Mouse (Mus musculus): ENCODE measurements around the gene Gskip. TPM values are rescaled to one million over a fixed set of nuclear protein-coding genes. Genes with fewer than 3 reads are reported as not detected.

Gskip gene
- 17.5 and 19.6 TPM in 2 replicates for polyA plus RNA-seq (2012; ENCODE audit: insufficient read depth, insufficient read length, missing spikeins)

DNA sequence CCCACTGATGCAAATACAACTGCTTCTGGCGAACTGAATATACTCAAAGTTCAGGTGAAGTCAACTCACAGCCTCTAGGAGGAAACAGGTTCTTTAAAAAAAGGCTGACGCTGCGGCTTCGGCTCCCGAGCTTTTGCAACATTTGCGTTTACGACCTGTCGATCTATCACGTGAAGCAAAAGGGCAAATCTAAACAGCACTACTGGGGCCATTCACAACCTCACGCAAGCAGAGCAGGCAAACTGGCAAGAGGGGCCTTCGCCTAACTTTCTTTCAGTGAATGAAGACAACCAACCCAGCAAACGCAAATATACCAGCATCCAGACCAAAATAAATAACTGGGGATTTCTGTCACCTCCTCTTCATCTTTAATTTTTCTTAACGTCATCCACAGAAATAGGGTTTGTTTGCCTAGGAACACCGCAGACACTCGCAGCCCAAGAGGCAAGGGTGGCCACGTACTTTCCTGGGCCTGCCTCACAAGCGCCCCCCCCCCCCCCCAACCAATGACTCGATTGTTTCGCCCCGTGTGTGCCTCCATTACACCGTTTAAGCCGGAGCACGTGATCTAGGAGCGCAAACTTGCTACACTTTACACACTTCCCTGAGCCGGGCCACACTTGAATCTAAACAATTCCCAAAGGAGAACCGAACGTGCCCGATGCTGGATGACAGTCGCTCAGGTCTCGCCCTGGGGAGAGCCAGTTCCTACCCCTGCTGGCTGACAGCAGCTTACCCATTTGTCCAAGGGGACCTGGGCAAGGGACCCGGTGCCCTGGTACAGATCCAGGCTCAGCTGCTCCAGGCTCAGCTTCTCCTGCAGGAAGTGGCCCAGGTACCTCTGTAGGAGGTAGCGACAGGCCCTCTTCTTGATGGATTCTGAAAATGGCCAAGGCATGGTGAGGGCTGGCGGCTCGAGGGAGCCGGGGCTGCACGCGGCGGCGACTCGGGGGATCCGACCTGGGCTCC, at the start of gene Gskip:
Gene Gskip (plus strand): TSS at position 897 of the 969 bp plus-strand sequence.
- peaks cover 3% of the 10 kb centered on the region; the same call in 1 of the 2 replicates for H3K4me1 ChIP-seq (ENCODE audit: control insufficient read depth, insufficient read depth, insufficient read length, low read length)
- peak within 1 kb of the TSS; percentile 89 for H3K4me3 ChIP-seq (ENCODE audit: insufficient read depth, low read depth, low read length)

DNA sequence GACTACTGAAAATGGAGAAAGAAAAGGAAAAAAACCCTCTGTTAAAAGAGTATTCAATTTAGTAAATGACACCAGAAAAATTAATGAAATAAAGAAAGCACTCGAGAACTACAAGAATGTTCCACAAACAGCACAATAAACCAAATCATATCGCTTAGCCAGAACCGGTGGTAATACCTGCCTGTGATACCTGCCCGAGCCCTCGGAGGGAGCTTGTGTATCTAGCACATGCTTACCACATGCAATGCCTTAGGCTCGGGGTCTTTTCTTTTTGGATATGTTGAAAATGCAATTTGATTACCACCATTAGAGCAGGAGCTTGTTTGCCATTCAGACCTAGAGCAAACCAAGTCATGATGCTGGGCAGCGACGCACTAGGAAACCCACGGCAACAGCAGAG, 48.1 kb upstream of the Gskip start:
- Histone ChIP-seq H3K4me1 (ENCODE audit: control insufficient read depth, insufficient read depth, insufficient read length, low read length) (no peaks in the 10 kb centered on the region), H3K27ac (replicated peaks; ENCODE audit: low read depth, low read length) (no peak overlapping the region), H3K4me3 (ENCODE audit: insufficient read depth, low read depth, low read length) (no peak overlapping the region)

More for the DNA sequence above, at the start of gene Gskip:
- peak within 1 kb of the TSS; percentile 82 for H3K27ac ChIP-seq (replicated peaks; ENCODE audit: low read depth, low read length)

DNA sequence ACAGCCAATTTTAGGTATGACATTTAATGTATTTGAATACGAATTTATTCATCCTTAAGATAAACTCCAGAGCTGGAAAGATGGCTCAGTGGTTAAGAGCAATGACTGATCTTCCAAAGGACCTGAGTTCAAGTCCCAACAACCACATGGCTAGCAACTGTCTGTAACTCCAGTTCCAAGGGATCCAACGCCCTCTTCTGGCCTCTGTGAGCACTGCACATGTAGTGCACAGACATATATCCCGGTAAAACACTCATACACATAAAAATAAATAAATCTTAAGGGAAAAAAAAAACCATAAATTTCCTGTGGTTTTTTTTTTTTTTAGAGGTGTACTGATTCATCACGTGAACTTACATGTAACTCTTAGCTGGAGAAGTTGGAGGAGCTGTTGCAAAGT, 47.1 kb upstream of the Gskip start:
- Histone ChIP-seq H3K4me3 (ENCODE audit: insufficient read depth, low read depth, low read length) (no peak overlapping the region), H3K27ac (replicated peaks; ENCODE audit: low read depth, low read length) (no peak overlapping the region), H3K4me1 (ENCODE audit: control insufficient read depth, insufficient read depth, insufficient read length, low read length) (no peaks in the 10 kb centered on the region)

DNA sequence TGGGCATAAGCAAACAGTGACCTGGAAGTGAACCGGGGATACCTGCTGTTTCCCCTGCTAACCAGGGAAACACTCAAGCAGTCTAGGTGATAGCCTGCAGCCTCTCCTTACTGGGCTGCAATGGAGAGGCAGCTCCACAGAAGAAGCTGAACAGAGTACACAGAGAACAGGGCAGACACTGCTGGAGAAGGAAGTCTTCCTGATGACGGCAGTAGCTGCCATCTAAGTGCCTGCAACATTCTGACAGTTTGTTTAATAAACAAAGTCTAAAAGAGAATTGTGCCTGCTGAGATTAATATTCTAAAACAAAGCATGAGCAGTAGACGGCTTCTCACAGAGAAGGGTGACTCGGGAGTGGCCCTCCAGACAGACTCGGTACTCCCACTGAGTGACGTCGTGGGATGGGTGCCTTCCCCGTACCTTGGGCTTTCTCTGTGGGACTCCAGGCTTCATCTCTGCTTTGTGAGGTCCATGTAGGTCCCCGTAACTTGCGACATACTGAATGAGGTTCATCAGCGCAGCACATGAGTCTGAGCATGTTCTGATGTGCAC, 41.8 kb upstream of the Gskip start:
- H3K27ac ChIP-seq (replicated peaks; ENCODE audit: low read depth, low read length) = no peak overlapping the region
- no peak overlapping the region for H3K4me3 ChIP-seq (ENCODE audit: insufficient read depth, low read depth, low read length)
- no peaks in the 10 kb centered on the region for H3K4me1 ChIP-seq (ENCODE audit: control insufficient read depth, insufficient read depth, insufficient read length, low read length)

DNA sequence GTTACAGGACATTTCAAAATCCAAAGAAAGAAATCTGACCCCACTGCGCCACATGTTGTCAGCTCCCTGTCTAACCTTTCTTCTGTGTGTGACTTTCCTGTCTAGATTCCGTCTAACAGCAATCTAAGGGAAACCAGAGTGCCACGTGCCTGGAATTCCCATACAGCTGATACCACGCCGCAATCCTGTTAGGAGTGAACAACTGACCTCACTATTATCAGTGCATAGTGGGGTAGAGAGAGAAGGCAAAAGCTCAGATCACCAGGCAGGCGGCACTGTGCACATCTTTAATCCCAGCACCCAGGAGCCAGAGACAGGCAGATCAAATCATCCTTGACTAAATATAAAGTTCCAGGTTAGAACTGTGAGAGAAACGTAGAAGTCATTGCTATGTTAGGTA, 28.8 kb upstream of the Gskip start:
- no peak overlapping the region for H3K4me3 ChIP-seq (ENCODE audit: insufficient read depth, low read depth, low read length)
- no peaks in the 10 kb centered on the region for H3K4me1 ChIP-seq (ENCODE audit: control insufficient read depth, insufficient read depth, insufficient read length, low read length)
- no peak overlapping the region for H3K27ac ChIP-seq (replicated peaks; ENCODE audit: low read depth, low read length)

DNA sequence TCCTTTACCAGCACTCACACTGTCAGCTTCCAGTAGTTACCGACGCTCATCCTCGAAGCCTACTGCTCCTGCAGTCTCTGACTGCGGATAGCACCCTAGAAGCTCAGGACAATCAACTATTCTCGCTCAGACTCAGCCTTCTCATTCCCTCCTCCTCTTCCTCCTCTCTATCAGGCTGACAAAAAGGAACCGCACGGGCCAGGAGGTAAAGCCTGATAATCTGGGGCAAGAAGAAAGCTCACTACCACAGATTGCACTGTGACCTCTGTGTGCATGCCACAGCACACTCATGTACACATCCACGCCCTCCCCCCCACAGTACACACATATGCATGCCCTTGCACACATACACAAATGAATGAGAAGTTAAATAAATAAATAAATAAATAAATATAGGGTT, 8.4 kb upstream of the Gskip start:
- H3K4me3 ChIP-seq (ENCODE audit: insufficient read depth, low read depth, low read length) = no peak overlapping the region
- H3K27ac ChIP-seq (replicated peaks; ENCODE audit: low read depth, low read length) = no peak overlapping the region
- no peaks in the 10 kb centered on the region for H3K4me1 ChIP-seq (ENCODE audit: control insufficient read depth, insufficient read depth, insufficient read length, low read length)

DNA sequence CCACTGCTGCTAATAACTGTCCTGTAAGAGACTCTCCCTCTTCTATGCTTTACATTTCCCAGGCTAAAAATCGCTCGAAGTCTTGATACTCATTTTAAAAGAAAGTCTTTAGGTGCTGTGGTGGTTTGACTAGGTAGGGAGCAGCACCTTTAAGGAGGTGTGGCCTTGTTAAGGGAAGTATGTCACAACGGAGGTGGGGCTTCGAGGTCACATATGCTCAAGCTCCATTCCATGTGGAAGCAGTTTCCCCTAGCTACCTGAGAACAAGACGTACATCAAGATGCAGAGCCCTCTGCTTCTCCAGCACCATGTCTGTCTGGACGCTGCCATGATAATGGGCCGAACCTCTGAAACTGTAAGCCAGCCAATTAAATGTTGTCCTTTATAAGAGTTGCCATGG, 6.4 kb upstream of the Gskip start:
- Histone ChIP-seq H3K27ac (replicated peaks; ENCODE audit: low read depth, low read length) (no peak overlapping the region), H3K4me3 (ENCODE audit: insufficient read depth, low read depth, low read length) (no peak overlapping the region), H3K4me1 (ENCODE audit: control insufficient read depth, insufficient read depth, insufficient read length, low read length) (peaks cover 2% of the 10 kb centered on the region; the same call in 1 of the 2 replicates)

DNA sequence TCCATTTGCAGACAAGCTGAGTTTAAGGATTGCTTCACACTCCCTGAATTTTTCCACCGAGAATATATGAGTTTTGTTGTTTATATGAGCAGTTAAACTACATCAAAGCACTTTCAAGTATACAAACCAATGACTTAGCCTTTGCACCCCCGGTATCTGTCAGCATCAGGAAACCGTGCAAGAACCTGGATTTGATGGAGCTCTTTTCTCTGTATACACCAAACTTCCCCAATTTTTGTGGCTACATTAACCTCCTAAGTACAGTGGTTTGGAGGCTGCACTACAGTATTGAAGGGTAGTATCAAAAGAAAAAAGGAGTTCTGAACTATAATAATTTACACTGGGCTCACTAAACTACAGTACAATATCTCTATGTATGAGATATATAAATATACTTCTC, 5.9 kb upstream of the Gskip start:
- no peak overlapping the region for H3K4me3 ChIP-seq (ENCODE audit: insufficient read depth, low read depth, low read length)
- H3K4me1 ChIP-seq (ENCODE audit: control insufficient read depth, insufficient read depth, insufficient read length, low read length) = peaks cover 3% of the 10 kb centered on the region; the same call in 1 of the 2 replicates
- no peak overlapping the region for H3K27ac ChIP-seq (replicated peaks; ENCODE audit: low read depth, low read length)

DNA sequence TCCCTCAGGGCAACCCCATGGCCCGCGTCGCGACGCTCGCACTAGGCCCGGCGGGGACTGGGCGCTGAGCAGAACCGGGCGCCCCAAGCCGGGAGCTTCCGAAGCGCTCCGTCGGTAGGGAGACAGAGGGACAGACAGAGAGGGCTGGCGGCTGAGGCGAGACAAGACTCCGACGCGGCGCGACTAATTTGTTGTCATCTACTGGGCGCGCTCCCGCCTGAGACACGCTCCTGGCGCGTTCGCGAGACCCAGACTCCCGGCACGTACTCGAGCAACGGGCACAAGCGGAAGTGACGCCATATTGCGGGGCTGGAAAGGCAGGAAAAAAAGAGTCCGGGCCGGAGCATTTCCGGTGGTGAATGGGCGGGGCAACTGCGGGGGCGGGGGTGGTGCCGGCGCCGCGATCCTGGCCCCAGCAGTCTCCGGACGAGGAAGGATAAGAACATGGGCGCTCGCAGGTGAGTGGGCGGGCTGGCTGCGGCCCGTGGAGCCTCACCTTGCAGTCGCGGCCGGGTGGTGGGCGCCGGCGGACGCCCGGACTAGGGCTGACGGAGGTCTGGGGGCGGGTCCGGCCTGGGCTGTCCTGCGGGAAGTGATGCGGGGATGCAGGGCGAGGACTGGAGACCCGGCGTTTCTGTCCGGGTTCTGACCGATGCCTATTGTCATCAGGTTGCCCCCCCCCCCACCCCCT, 517 bp downstream of the Gskip start, which contains the start of gene Atg2b:
Gene Atg2b (minus strand): TSS at position 211 of the 691 bp plus-strand sequence.
- peak within 1 kb of the TSS; percentile 89 for H3K4me3 ChIP-seq (ENCODE audit: insufficient read depth, low read depth, low read length)
- peaks cover 3% of the 10 kb centered on the region; the same call in 1 of the 2 replicates for H3K4me1 ChIP-seq (ENCODE audit: control insufficient read depth, insufficient read depth, insufficient read length, low read length)
- peak within 1 kb of the TSS; percentile 82 for H3K27ac ChIP-seq (replicated peaks; ENCODE audit: low read depth, low read length)

DNA sequence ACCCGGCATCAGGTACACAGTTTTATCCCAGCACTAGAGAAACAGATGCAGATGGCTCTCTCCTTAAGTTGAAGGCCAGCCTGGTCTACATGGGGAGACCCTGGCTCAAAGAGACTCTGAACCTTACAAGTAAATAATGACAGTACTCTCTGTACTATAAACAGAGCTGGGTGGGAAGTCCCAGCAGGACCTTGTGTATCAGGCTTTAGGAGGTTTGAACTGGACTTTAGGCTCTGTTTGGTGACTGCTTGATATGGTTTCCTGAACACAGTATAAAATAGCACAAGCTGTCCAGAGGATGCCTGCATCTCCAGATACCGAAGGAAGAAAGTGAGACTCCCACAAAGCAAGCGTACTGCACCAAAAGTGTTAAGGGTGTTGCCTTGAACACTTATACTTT, 2.2 kb downstream of the Gskip start:
- peaks cover 3% of the 10 kb centered on the region; the same call in 1 of the 2 replicates for H3K4me1 ChIP-seq (ENCODE audit: control insufficient read depth, insufficient read depth, insufficient read length, low read length)
- H3K27ac ChIP-seq (replicated peaks; ENCODE audit: low read depth, low read length) = no peak overlapping the region
- H3K4me3 ChIP-seq (ENCODE audit: insufficient read depth, low read depth, low read length) = peak overlapping the region; percentile 5; the same call in 1 of the 2 replicates

DNA sequence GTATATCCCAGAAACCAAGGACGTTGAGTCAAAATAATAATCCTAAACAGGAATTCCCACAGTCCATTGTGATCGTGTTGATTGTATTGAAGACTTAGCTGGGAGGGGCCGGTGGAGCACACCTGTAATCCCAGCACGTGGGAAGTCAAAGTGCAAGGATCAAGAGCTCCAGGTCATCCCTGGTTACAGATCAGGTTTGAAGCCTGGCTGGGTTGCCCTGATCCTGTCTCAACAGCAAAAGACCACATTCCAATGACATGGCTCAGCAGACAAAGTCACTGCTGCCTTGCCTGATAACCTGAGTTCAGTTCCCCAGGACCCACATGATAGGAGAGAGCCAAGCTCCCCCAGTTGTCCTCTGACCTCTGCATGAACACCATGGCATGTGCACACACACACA, 2.8 kb downstream of the Gskip start:
- H3K4me3 ChIP-seq (ENCODE audit: insufficient read depth, low read depth, low read length) = no peak overlapping the region
- no peak overlapping the region for H3K27ac ChIP-seq (replicated peaks; ENCODE audit: low read depth, low read length)

DNA sequence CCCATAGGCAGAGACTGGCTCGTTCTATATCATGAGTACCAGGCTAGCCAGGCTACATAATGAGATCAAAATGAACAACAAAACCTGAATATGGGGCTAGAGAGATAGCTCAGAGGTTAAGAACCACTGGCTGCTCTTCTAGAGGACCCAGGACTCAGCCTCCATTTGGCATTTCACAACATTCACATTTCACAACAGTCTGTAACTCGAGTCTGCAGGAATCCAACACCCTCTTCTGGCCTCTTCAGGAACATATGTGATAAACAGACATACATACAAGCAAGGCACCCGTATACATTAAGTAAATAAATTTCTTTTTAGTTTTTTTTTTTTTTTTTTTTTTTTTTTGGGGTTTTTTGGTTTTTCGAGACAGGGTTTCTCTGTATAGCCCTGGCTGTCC, 3.9 kb downstream of the Gskip start:
- Histone ChIP-seq H3K4me3 (ENCODE audit: insufficient read depth, low read depth, low read length) (no peak overlapping the region), H3K27ac (replicated peaks; ENCODE audit: low read depth, low read length) (no peak overlapping the region), H3K4me1 (ENCODE audit: control insufficient read depth, insufficient read depth, insufficient read length, low read length) (no peaks in the 10 kb centered on the region; the same call in 1 of the 2 replicates)

More for the DNA sequence above, 2.8 kb downstream of the Gskip start:
- H3K4me1 ChIP-seq (ENCODE audit: control insufficient read depth, insufficient read depth, insufficient read length, low read length) = peaks cover 3% of the 10 kb centered on the region; the same call in 1 of the 2 replicates

DNA sequence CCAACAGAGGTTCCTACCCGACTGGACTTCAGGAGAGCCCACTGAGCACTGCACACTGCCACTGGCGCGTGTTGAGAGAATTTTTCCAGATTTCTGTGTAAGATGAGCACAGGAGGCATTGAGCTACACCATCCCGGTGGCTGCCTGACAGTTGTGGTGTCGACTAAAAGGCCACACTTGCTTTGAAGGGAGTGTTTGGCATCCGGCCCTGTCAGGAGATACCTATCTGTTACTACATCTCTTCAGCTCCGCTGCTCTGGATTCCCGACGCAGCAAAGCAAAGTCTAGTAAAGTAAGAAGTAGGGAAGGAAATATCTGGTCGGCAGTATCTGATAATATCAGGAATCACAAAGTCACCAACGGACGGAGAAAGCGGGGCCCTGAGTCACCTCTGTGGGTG, 4.8 kb downstream of the Gskip start:
- no peak overlapping the region for H3K27ac ChIP-seq (replicated peaks; ENCODE audit: low read depth, low read length)
- H3K4me1 ChIP-seq (ENCODE audit: control insufficient read depth, insufficient read depth, insufficient read length, low read length) = no peaks in the 10 kb centered on the region; the same call in 1 of the 2 replicates
- no peak overlapping the region for H3K4me3 ChIP-seq (ENCODE audit: insufficient read depth, low read depth, low read length)

DNA sequence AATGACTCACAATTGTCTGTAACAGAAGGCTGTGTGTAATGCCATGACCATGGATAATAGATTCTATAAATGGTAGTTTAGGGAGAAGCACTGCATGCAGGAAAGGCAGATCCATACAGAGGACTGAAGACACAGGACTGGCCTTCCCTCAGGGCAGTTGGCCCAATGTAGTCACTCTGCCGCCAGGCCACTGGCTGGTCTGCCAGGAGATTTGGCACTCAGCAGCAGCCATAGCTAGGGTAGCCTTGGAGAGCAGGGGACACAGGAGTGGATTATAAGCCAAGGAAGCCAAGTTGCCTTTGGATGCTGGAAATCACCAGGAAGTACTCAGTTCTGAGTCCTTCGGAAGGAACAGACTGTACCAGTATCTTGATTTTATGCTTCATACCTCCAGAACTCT, 9.4 kb downstream of the Gskip start:
- H3K4me1 ChIP-seq (ENCODE audit: control insufficient read depth, insufficient read depth, insufficient read length, low read length) = no peaks in the 10 kb centered on the region
- no peak overlapping the region for H3K27ac ChIP-seq (replicated peaks; ENCODE audit: low read depth, low read length)
- no peak overlapping the region for H3K4me3 ChIP-seq (ENCODE audit: insufficient read depth, low read depth, low read length)

DNA sequence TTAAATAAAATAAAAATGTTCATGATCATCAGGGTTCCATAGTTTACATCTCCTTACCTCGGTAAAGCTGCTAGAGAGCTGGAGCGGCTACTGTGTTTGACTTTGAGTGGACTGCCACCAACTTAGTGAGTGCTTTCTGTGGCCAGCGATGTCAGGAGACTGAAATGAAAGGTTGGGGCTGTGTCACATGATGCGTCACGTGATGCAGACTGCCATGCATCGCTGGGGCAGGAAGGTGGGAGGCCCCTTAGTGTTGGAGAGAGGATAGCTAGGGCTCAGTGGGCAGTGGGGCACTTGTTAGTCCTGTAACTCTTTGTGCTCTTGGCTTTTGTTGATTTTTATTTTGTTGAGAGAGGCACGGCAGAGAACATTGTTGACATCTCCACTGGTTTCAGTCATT, 11.2 kb downstream of the Gskip start:
- Histone ChIP-seq H3K27ac (replicated peaks; ENCODE audit: low read depth, low read length) (no peak overlapping the region), H3K4me3 (ENCODE audit: insufficient read depth, low read depth, low read length) (no peak overlapping the region), H3K4me1 (ENCODE audit: control insufficient read depth, insufficient read depth, insufficient read length, low read length) (no peaks in the 10 kb centered on the region)

Measured in brown adipose tissue, adult 24 weeks (tissue).